Mouse (Mus musculus): ENCODE measurements around the gene Atpaf2. TPM values are rescaled to one million over a fixed set of nuclear protein-coding genes. Genes with fewer than 3 reads are reported as not detected.
A peak's percentile ranks its signal among the peaks of the same experiment; 100 is the strongest.
"Not testable (repeated sequence)": the region's sequence is repeated elsewhere in the genome, so short reads cannot be mapped to it uniquely, and the experiment has no call there.

Atpaf2 gene
- polyA plus RNA-seq (2016; fragmentation: Nextera tagmentation; extraction: Ambion mirVana): 36.5 and 39.9 TPM in 2 replicates

DNA sequence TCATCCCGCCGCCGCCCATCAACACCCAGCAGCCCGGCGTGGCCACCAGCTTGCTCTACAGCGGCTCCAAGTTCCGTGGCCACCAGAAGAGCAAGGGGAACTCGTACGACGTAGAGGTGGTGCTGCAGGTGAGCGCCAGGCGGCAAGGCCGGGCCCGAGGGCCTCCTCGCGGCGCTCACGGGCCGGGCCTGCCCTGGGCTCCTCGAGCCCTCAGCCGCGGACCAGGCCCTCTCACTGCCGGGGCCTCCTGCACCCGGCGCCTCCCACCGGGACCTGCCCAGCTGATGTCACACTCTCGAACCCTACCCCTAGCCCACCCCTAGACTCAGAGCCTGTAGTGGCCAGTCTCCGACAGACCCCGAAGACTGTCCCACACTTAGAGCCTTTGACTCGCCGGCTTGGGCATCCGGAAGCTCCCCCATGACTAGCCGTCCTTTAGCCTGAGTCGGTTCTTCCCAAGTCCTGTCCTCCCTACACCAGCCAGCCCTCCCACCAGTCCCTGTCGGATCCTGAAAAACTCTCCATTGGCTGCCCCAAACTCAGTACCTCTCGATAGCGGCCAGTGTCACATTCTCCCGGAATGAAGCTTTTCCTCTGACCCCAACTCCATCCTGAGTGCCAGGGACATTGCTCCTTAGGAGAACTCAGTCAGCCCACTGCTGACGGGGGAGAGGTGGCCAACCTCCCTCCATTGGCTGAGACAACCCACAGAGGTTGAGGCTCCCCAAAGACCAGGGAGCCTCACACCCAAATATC lies at the start of gene Atpaf2:
Gene Atpaf2, minus strand, starts transcription at position 741 of the 756 bp plus-strand sequence.
- H3K36me3 ChIP-seq: no peaks in the 10 kb centered on the region
- peak within 1 kb of the TSS; percentile 96 for H3K4me2 ChIP-seq (replicated peaks)
- H3K27me3 ChIP-seq (replicated peaks): no peaks in the 10 kb centered on the region
- H3K4me3 ChIP-seq: peak within 1 kb of the TSS; percentile 88
- H3K9me3 ChIP-seq: no peaks in the 10 kb centered on the region
- under 1% methylated on average over 39 of the region's 39 CpGs for WGBS
- peak within 1 kb of the TSS; percentile 91 for H3K9ac ChIP-seq
- H3K4me1 ChIP-seq: peaks cover 23% of the 10 kb centered on the region
- peak; percentile 42 for ATAC-seq (ENCODE audit: low FRiP score, low read depth)
- H3K27ac ChIP-seq: peak within 1 kb of the TSS; percentile 62

DNA sequence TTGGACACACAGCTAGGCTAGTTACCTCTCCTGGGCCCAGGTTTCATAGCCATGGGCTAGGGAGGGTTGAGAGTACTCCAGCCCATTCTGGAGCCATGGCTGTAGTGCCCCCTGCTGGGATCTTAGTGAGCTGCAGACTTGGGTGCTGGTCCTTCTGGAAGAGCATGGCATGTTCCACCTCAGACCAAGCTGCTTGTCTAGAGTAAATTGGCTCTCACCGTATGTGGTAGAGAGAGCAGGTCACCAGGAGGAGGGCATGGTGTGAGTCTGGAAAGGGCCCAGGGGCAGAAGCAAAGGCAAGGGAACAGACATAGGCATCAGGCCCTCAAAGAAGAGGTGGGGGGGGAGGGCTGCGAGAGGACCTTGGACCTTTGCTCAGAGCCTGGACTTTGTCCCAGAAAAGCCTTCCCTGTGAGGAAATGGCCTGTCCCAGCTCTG lies 47.7 kb upstream of the Atpaf2 start:
- no peak overlapping the region for H3K4me3 ChIP-seq
- no peaks in the 10 kb centered on the region for H3K9me3 ChIP-seq
- 88% methylated on average over 2 of the region's 2 CpGs for WGBS
- H3K27me3 ChIP-seq (replicated peaks): no peaks in the 10 kb centered on the region
- H3K36me3 ChIP-seq: peaks cover 97% of the 10 kb centered on the region
- no peak overlapping the region for H3K4me2 ChIP-seq (replicated peaks)
- ATAC-seq (ENCODE audit: low FRiP score, low read depth): no peak
- H3K9ac ChIP-seq: no peak overlapping the region
- no peaks in the 10 kb centered on the region for H3K4me1 ChIP-seq
- no peak overlapping the region for H3K27ac ChIP-seq

DNA sequence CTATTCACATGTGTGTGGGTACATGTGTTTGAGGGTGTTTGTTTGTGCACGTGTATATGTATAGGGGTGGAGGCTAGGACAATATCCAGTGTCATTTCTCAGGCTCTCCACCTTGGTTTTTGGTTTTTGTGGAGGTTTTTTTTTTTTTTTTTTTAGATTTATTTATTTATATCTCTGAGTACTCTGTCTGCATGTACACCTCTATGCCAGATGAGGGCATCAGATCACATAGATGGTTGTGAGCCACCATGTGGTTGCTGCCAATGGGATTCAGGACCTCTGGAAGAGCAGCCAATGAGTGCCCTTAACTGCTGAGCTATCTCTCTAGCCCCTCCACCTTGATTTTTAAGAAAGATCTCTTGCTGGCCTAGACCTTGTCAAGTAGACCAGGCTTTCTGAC lies 39.7 kb upstream of the Atpaf2 start:
- peaks cover 9% of the 10 kb centered on the region for H3K4me1 ChIP-seq
- no peaks in the 10 kb centered on the region for H3K9me3 ChIP-seq
- peaks cover 67% of the 10 kb centered on the region for H3K36me3 ChIP-seq
- H3K9ac ChIP-seq: no peak overlapping the region
- no peaks in the 10 kb centered on the region for H3K27me3 ChIP-seq (replicated peaks)
- H3K4me2 ChIP-seq (replicated peaks): no peak overlapping the region
- H3K27ac ChIP-seq: no peak overlapping the region
- no peak for ATAC-seq (ENCODE audit: low FRiP score, low read depth)
- no peak overlapping the region for H3K4me3 ChIP-seq
- WGBS: 97% methylated on average over 1 of the region's 1 CpGs

DNA sequence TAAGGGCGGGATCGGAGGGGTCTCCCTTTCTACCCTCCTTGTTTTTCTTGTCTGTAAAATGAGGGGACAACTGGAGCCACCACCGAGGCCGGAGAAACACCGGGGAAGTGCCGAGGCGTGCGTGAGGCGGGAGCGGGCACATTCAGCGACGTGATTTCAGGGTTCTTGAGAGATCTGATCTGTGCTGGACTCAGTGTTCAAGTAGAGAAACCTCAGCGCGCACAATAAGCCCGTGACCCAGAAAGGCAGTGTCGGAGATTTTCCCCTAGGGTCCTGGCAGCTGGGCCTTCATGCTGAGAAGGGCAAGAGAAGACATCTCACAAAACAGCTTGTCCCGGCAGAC lies 36.5 kb upstream of the Atpaf2 start:
- 1% methylated on average over 17 of the region's 17 CpGs for WGBS
- Histone ChIP-seq H3K27ac (peak overlapping the region; percentile 22; the same call in 1 of the 2 replicates), H3K9ac (peak overlapping the region; percentile 86), H3K9me3 (no peaks in the 10 kb centered on the region), H3K4me3 (peak overlapping the region; percentile 72), H3K4me1 (peaks cover 9% of the 10 kb centered on the region), H3K27me3 (replicated peaks) (no peaks in the 10 kb centered on the region), H3K4me2 (replicated peaks) (peak overlapping the region; percentile 84), H3K36me3 (peaks cover 34% of the 10 kb centered on the region)
- ATAC-seq (ENCODE audit: low FRiP score, low read depth): 0 out of 2 replicates have a peak, but pooled peaks have one; percentile 38

DNA sequence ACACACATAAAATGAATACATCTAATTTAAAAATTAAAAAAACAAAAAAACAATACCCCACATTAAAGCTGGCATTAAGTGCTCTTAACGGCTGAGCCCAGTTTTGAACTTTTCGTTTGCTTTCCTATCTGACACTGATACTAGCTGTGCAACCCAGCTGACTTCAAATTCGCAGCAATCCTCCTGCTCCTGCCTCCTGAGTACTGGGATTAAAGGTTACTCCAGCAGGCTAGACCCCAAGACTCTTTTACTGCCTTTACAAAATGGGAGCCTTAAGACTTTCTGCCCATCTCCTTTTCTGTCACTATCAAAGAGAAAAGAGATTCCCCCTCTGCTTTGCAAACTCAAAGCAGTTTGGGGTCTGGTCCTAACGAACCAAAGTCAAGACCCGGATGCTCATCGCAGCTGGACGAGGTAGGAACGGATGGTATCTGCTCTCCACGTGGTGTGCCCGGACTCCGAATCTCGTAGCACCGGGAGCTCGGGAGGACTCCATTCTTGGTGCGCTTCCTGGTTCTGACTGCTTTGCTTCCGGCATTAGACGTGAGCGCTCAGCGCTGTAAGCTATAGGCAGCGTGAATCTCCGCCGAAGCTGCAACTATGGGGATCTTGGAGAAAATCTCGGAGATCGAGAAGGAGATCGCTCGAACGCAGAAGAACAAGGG lies 36.0 kb upstream of the Atpaf2 start, which contains the start of gene Drg2:
Gene Drg2, plus strand, starts transcription at position 512 of the 665 bp plus-strand sequence.
- peak within 1 kb of the TSS; percentile 22; the same call in 1 of the 2 replicates for H3K27ac ChIP-seq

DNA sequence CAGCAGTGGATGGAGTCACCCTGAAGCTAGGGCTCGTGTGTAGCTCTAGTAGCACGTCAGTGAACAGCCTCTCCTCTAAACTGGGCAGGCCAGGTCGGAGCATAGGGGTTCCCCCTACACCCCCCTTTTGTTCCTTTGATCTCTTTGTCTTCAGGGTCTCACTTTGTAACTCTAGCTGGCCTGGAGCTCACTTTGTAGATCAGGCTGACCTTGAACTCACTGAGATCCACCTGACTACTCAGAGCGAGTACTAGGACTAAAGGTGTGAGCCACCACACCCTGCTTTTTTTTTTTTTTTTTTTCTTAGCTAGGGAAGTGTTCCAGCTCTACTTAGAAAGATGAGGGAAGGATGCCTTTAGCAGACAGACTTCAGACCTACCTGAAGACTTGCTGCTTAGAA lies 25.8 kb upstream of the Atpaf2 start:
- WGBS: 80% methylated on average over 4 of the region's 4 CpGs
- Histone ChIP-seq H3K27ac (no peak overlapping the region), H3K36me3 (peaks cover 27% of the 10 kb centered on the region), H3K27me3 (replicated peaks) (no peaks in the 10 kb centered on the region), H3K4me1 (no peaks in the 10 kb centered on the region), H3K4me2 (replicated peaks) (no peak overlapping the region), H3K4me3 (no peak overlapping the region), H3K9me3 (no peaks in the 10 kb centered on the region), H3K9ac (no peak overlapping the region)
- no peak for ATAC-seq (ENCODE audit: low FRiP score, low read depth)

More for the DNA sequence above, 36.0 kb upstream of the Atpaf2 start, which contains the start of gene Drg2:
- H3K9ac ChIP-seq: peak within 1 kb of the TSS; percentile 86
- peak; percentile 80 for ATAC-seq (ENCODE audit: low FRiP score, low read depth)
- 5% methylated on average over 27 of the region's 27 CpGs for WGBS
- H3K4me3 ChIP-seq: peak within 1 kb of the TSS; percentile 72
- peak within 1 kb of the TSS; percentile 84 for H3K4me2 ChIP-seq (replicated peaks)
- H3K27me3 ChIP-seq (replicated peaks): no peaks in the 10 kb centered on the region
- H3K9me3 ChIP-seq: no peaks in the 10 kb centered on the region
- H3K36me3 ChIP-seq: peaks cover 29% of the 10 kb centered on the region
- H3K4me1 ChIP-seq: peaks cover 9% of the 10 kb centered on the region

DNA sequence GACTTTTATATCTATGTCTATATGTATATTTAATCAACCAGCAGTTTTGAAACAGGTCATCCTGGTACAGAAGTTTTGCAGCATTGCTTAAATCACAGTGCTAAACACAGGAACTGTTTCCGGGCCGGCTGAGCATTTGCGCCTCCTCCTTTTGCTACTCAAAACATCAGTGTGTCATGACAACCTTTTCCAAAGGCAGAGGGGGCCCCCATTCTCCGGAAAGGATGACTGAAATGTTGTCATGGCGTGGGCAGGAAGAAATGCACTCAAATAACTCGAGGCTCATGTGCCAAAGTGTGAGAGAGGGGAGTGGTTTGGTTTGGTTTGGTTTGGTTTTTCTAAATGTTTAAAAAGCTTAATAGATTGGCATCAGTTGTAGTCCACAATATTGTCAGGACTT lies 24.6 kb upstream of the Atpaf2 start:
- H3K4me1 ChIP-seq: no peaks in the 10 kb centered on the region
- H3K27ac ChIP-seq: no peak overlapping the region
- no peak overlapping the region for H3K4me3 ChIP-seq
- H3K9me3 ChIP-seq: no peaks in the 10 kb centered on the region
- no peak overlapping the region for H3K9ac ChIP-seq
- 90% methylated on average over 6 of the region's 6 CpGs for WGBS
- H3K27me3 ChIP-seq (replicated peaks): no peaks in the 10 kb centered on the region
- no peak for ATAC-seq (ENCODE audit: low FRiP score, low read depth)
- no peak overlapping the region for H3K4me2 ChIP-seq (replicated peaks)
- peaks cover 38% of the 10 kb centered on the region for H3K36me3 ChIP-seq

DNA sequence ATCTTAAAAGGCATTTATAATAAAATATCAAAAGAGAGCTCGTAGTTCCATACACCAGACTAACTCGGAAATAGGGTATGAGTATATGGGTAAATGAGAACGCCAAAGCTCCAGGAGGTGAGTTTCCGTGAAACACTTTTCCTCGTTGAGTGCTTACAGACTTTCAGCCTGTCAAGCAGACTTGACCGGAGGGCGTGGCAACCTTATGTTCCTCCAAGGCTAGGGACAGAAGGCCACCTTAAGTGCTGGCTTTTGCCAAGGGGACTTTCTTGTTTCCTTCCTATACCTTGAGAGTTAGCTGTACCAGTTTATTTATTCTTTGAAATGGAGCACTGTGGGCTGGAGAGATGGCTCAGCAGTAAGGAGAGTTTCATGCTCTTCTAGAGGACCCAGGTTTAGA lies 21.9 kb upstream of the Atpaf2 start:
- Histone ChIP-seq H3K36me3 (peaks cover 58% of the 10 kb centered on the region), H3K27ac (no peak overlapping the region), H3K4me1 (no peaks in the 10 kb centered on the region), H3K27me3 (replicated peaks) (no peaks in the 10 kb centered on the region), H3K9me3 (no peaks in the 10 kb centered on the region), H3K4me2 (replicated peaks) (no peak overlapping the region), H3K4me3 (no peak overlapping the region), H3K9ac (no peak overlapping the region)
- WGBS: 44% methylated on average over 7 of the region's 7 CpGs
- ATAC-seq (ENCODE audit: low FRiP score, low read depth): no peak

DNA sequence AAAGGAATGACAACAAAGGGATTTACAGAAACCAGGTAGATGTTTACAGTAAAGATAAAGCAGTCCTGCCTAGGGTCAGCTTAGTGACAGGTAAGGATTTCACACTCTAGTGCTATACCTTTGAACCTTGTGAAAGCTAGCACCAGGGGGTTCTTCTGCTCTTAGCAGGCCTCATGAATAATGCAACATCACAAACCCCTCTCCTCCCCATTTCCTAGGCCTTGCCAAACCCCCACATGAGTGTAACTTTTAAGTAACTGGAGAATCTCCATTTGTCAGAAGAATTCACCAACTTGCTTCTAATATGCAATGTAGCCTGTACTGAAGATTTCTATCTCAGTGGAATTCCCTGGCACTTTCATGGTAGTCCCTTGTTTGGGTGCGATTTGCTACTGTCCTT lies 21.4 kb upstream of the Atpaf2 start:
- not testable (repeated sequence) for H3K9ac ChIP-seq; H3K27me3 ChIP-seq (replicated peaks); ATAC-seq (ENCODE audit: low FRiP score, low read depth); H3K27ac ChIP-seq; H3K4me2 ChIP-seq (replicated peaks); H3K9me3 ChIP-seq; H3K4me3 ChIP-seq; H3K4me1 ChIP-seq
- whole genome bisulfite sequencing: 36% methylated on average over 1 of the region's 1 CpGs
- H3K36me3 ChIP-seq: peaks cover 63% of the 10 kb centered on the region

DNA sequence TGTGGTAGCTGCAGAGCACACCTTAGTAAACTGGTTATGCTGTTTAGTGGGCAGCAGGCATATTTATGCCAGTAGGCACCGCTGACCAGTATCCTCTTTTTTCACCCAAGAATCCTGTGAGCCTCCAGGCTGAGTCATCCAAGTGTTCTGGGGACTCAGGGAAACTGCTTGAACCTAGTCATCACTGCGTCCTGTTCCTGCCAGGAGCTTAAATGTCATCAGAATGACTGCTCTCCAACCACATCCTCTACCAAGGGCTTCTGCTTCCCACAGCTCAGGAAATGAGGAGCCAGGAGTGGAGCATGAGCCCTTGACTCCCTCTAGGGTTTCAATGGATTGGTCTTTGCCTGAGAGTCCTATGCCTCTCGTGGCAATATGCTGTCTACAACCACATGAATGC lies 18.4 kb upstream of the Atpaf2 start:
- Histone ChIP-seq H3K4me2 (replicated peaks) (no peak overlapping the region), H3K4me3 (no peak overlapping the region), H3K27ac (no peak overlapping the region), H3K27me3 (replicated peaks) (no peaks in the 10 kb centered on the region), H3K9ac (no peak overlapping the region), H3K36me3 (peaks cover 54% of the 10 kb centered on the region), H3K4me1 (no peaks in the 10 kb centered on the region), H3K9me3 (no peaks in the 10 kb centered on the region)
- ATAC-seq (ENCODE audit: low FRiP score, low read depth): no peak
- 94% methylated on average over 3 of the region's 3 CpGs for WGBS

DNA sequence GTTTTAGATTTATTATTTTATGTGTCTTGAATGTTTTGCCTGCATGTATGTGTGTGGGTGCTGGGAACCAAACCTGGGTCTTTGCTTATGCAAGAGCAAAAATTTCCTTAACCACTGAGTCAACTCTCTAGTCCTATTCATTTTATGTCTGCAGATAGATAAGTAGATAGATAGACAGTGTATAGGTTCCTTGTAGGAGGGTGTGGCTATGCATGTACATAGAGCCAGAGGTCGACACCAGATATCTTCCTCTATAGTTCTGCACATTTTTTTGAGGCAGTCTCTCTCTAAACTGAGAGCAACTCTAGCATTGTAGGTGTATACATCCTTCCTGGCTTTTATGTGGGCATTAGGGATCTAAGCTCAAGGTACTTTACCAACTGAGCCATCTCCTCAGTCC lies 16.9 kb upstream of the Atpaf2 start:
- H3K27me3 ChIP-seq (replicated peaks): no peaks in the 10 kb centered on the region
- no peak overlapping the region for H3K4me3 ChIP-seq
- no peak for ATAC-seq (ENCODE audit: low FRiP score, low read depth)
- H3K4me2 ChIP-seq (replicated peaks): no peak overlapping the region
- H3K9me3 ChIP-seq: no peaks in the 10 kb centered on the region
- H3K9ac ChIP-seq: no peak overlapping the region
- H3K27ac ChIP-seq: no peak overlapping the region
- no peaks in the 10 kb centered on the region for H3K4me1 ChIP-seq
- H3K36me3 ChIP-seq: peaks cover 52% of the 10 kb centered on the region
- 95% methylated on average over 1 of the region's 1 CpGs for WGBS

DNA sequence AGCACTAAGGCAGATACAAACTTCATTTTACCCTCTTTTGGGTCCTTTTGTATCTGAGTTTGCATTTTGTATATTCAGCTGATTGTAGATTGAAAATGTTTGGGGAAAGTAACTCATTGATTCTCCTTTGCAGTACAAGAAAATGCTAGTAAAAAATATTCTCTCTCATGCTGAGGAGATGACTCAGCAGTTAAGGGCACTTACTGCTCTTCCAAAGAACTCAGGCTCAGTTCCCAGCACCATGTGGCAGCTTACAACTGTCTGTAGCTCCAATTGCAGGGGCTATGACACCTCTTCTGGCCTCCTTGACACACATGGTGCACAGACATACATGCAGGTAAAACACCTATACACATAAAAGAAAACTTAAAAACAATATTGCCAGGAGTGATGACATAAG lies 15.2 kb upstream of the Atpaf2 start:
- Histone ChIP-seq H3K36me3 (peaks cover 50% of the 10 kb centered on the region), H3K27ac (no peak overlapping the region)

More for the DNA sequence above, 15.2 kb upstream of the Atpaf2 start:
- Histone ChIP-seq H3K4me1 (no peaks in the 10 kb centered on the region), H3K27me3 (replicated peaks) (no peaks in the 10 kb centered on the region), H3K4me3 (no peak overlapping the region), H3K9ac (no peak overlapping the region), H3K9me3 (no peaks in the 10 kb centered on the region), H3K4me2 (replicated peaks) (no peak overlapping the region)
- ATAC-seq (ENCODE audit: low FRiP score, low read depth): no peak
